Mouse (Mus musculus) left cerebral cortex, postnatal 14 days (tissue): ENCODE data around the gene Tspear. TPM values are rescaled to one million over a fixed set of nuclear protein-coding genes. Genes with fewer than 3 reads are reported as not detected.

Experiments
- DNase-seq, 2 experiments: peaks; one replicate each; pipeline ENCODE4 v3.0.0; 2021 to 2022; ENCODE audit warnings: low spot score in 2 of 2, mixed read lengths in 1 of 2
- intact Hi-C: fragments of 180-260 bp; cut with DNase I; formaldehyde crosslinking; loops from one replicate; pipeline ENCODE4 v1.15.1; 2025
- microRNA-seq, 2 experiments: library from miRNA; unstranded; fragments of <30 nt; microRNA quantifications; one replicate each; pipeline ENCODE4 v1.2.0; 2022
- total RNA-seq, 2 experiments: library from RNA; stranded (reverse); gene quantifications; 2 replicates each; pipeline ENCODE4 v1.2.3; 2021

Tspear gene
- total RNA-seq, 2 experiments from 2014 or later: 0.15 TPM; not detected in 1

DNA sequence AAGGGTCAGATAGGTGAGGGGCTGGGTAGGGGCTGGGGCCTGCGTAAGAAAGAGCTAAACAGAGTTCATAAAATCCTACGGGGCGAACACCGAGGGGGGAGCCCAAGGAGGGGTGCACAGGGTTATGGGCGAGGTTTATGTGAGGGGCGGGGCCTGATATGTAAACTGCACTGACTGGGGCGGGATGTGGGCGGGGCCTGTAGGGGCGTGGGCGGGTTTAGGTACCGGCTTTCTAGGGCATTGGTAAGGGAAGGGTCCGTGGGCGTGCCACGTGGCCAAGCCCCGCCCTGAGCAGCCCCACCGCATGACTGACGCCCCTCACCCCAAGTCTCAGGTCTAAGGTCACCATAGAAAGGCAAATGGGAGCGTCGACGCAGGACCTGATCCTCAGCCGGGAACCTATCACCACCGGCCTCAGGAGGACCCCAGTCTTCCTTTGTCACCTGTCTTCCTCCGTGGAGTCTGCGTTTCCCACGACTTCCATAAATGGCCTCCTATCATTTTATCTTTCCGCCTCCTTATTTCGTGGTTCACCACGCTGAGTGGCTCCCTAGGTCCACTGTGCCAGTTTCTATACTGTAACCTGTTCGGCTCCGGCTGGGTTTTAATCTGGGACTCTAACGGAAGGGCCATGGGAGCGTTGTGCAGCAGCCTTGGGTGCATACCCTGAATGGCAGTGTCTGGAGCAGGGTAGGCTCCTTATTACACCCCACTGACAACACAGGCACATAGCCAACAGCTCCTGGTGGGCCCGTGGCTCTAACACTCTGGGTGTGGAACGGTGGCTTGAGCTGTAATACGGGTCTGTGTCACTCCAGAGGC, 216.7 kb downstream of the Tspear start:
- intact Hi-C loops: no loop called here
- peak; percentile 81 to 89 for DNase-seq

DNA sequence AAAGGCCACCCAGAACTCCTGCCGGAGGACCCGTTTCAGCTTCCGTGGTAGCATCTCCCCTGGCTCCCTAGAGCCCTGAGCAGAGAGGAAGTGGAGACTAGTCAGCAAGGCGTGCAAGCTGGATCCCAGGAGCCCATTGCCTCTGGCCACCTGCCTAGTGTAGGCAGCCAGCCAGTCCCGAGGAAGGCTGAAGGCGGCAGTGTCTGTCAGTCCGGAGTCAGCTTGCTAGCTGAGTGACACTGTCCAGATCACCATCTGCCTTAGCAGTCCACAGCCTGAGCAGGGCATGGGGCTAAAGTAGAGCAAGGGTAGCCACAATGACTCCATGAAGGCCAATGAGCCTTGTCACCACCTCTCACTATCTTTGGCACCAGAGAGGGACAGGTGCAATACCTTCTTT, 226.2 kb downstream of the Tspear start:
- DNase-seq: no peak

DNA sequence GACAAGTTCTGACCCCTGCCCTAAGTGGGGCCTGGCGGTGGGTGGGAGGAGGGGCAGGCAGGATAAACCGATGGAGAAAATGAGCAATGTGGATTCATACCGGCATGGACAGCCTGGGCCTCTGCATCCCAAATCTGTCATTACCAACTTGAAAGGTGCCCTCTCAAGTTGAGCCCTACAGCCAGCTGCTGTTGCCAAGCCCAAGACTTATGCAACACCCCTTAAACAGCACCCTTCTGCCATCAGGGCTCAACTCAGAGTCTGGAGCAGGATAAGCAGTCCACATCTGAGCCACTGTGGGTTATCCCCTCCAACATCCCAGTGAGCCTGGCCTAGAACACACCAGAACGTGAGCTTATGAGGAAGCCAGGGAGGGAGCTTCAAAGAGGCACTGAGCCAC, 226.9 kb downstream of the Tspear start:
- no peak for DNase-seq

More for the DNA sequence above, 226.2 kb downstream of the Tspear start:
- intact Hi-C loops: no loop called here

DNA sequence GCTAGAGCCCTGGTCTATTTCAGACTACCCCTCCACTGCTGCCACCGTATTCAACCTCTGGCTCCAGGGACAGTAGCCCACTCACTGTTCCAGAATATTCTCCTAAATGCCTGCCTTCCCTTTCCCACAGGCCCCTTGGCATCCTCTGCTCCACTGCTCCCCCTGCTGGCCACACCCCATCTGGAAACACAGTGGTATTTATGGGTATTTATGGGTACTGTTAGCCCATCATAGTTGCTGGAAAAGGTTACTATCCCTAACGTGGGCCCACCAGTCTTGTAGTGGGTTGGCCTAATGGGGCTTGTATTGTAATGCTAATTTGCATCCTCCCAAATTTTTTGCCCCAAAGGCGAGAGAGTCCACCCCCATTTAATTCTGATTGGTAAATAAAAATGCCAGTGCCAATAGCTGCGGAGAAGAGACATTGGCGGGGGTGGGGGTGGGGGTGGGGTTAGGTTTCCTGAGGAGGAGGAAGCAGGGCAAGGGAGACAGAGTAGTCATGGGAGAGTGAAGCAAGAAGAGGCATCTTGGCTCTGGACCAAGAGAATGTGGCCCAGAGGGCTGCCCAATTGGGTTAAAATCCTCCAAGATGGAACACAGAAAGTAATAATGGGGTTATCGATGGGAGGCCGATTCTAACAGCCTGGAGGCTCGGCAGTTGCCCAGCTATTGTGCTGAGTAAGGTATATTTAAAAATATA, 230.4 kb downstream of the Tspear start:
- peak in 1 of 2 experiments; percentile 41 for DNase-seq
- intact Hi-C loops: no loop called here

More for the DNA sequence above, 226.9 kb downstream of the Tspear start:
- intact Hi-C loops: no loop called here

DNA sequence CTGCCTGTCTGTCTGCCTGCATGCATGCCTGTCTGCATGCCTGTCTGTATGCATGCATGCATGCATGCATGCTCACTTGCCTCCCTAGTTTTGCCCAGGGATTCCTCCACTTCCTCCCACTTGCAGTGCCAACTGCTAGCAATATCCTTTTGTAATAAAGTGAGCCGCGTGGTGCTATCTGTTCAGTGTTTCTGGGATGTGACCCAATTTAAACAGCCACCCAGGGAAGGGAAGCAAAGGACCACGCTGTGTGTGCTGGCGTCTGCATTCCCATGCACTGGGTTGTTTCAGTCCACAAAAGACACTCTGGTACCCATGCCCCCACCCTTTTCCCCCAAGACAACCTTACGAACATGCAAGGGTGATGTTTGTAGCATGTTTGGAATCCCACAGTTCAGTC, 234.6 kb downstream of the Tspear start:
- peak; percentile 39 to 53 for DNase-seq

DNA sequence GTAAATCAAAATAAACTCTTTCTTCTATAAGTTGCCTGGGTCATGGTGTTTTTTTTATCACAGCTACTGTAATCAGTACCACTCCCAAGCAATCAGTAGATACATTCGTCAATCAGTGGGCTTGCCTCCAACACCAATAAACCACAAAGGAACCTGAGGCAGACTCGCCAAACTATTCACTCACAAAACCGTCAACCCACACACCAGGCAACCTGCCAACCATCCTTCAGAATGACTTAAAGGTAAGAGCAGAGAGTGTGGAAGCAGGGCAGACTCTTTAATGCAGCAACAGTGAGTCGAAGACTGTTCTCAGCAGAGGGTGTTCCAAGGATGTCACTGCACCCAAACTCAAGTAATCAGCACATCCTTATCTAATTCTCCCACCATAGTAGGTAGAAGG, 236.3 kb downstream of the Tspear start:
- peak; percentile 30 to 43 for DNase-seq
- intact Hi-C loops: no loop called here

More for the DNA sequence above, 234.6 kb downstream of the Tspear start:
- intact Hi-C loops: no loop called here

DNA sequence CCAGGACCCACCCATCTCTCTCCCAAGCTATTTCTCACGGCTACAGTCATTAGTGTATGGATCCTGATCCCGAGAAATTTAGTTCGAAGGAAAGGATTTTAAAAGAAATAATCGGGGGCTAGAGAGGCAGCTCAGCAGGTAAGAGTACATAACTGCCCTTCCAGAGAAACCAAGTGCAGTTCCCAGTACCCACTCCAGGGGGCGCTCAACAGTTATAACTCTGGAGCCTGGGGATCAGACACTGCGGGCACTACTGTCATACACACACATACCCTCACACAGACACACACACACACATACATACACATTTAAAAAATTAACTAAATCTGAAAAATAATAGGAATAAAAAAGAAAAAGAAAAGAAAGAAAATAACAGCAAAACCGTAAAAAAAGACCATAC, 239.8 kb downstream of the Tspear start:
- peak; percentile 34 to 57 for DNase-seq
- intact Hi-C loops: no loop called here

DNA sequence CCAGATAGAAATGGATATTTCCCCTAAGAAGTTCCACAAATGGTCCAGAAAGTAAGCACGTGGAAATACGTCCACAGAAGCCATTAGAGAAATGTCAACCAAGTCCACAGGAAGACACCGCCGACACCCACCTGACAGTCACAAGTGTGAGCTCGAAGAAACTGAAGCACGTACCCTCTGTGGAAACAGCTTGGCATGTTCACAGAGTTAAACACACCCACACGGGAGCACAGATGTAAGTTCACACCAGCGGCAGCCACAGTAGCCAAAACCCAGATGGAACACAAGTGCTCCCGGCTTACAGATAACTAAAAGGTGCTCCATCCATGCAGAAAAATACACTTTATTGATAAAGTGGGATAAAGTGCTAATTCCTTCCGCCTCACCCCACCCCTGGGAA, 241.0 kb downstream of the Tspear start:
- intact Hi-C loops: no loop called here
- DNase-seq: peak in 1 of 2 experiments; percentile 51

Small RNA genes lying within 50 kb of the gene (microRNA-seq; reads per million reads assigned to microRNA genes)
- 17.7 to 29.3 reads per million in 2 experiments for gene Mir1930

Other genes starting within 250 kb of the Tspear start
- 10 to 100 TPM; 32.2 to 33.4 TPM for gene Fam207a, start 170.8 kb upstream of the Tspear start, total RNA-seq
- 1 to 10 TPM; 3.1 to 3.2 TPM for gene Itgb2, start 156.3 kb upstream of the Tspear start, total RNA-seq
- gene Pttg1ip, start 104.8 kb upstream of the Tspear start, total RNA-seq: 10 to 100 TPM; 74.0 to 75.1 TPM
- 100 to 1,000 TPM; 129 to 135 TPM for gene Sumo3, start 80.5 kb upstream of the Tspear start, total RNA-seq
- gene Gm49325, start 80.4 kb upstream of the Tspear start, total RNA-seq: 10 to 100 TPM in 1 of 2 experiments, 1 to 10 TPM in 1; 6.7 to 15.7 TPM
- gene Ube2g2, start 64.3 kb upstream of the Tspear start, total RNA-seq: 10 to 100 TPM; 36.3 to 41.6 TPM
- not detected for gene Gm19402, start 4.2 kb downstream of the Tspear start, total RNA-seq
- gene Gm9508, start 10.7 kb downstream of the Tspear start, total RNA-seq: not detected
- not detected for gene Gm10272, start 20.1 kb downstream of the Tspear start, total RNA-seq
- gene Gm10024, start 24.9 kb downstream of the Tspear start, total RNA-seq: not detected
- gene Gm10142, start 29.2 kb downstream of the Tspear start, total RNA-seq: not detected
- gene Krtap12-1, start 34.0 kb downstream of the Tspear start, total RNA-seq: not detected
- not detected for gene Gm10100, start 39.9 kb downstream of the Tspear start, total RNA-seq
- gene Gm18596, start 56.1 kb downstream of the Tspear start, total RNA-seq: not detected
- not detected for gene Gm9736, start 64.8 kb downstream of the Tspear start, total RNA-seq
- not detected for gene Gm3233, start 73.1 kb downstream of the Tspear start, total RNA-seq
- gene Gm3238, start 84.8 kb downstream of the Tspear start, total RNA-seq: not detected
- not detected for gene Gm7138, start 90.4 kb downstream of the Tspear start, total RNA-seq
- not detected for gene Gm3250, start 96.0 kb downstream of the Tspear start, total RNA-seq
- gene Gm7137, start 101.6 kb downstream of the Tspear start, total RNA-seq: not detected
- not detected for gene Gm9639, start 108.5 kb downstream of the Tspear start, total RNA-seq
- not detected for gene Gm19668, start 112.6 kb downstream of the Tspear start, total RNA-seq
- gene Gm9507, start 125.3 kb downstream of the Tspear start, total RNA-seq: not detected
- gene Gm2696, start 128.1 kb downstream of the Tspear start, total RNA-seq: not detected
- not detected for gene Krtap10-4, start 140.5 kb downstream of the Tspear start, total RNA-seq
- not detected for gene Krtap10-10, start 149.4 kb downstream of the Tspear start, total RNA-seq
- gene Gm36176, start 160.2 kb downstream of the Tspear start, total RNA-seq: not detected
- gene Gm10318, start 166.3 kb downstream of the Tspear start, total RNA-seq: not detected
- gene Gm3285, start 175.4 kb downstream of the Tspear start, total RNA-seq: not detected
- 10 to 100 TPM; 19.4 to 20.8 TPM for gene Lrrc3, start 216.0 kb downstream of the Tspear start, total RNA-seq